Mouse (Mus musculus): ENCODE results near the gene Entpd8. TPM values are rescaled to one million over a fixed set of nuclear protein-coding genes. Genes with fewer than 3 reads are reported as not detected.

Gene Entpd8
- polyA plus RNA-seq, 1 experiment from 2014 or later: 0.13 TPM

DNA sequence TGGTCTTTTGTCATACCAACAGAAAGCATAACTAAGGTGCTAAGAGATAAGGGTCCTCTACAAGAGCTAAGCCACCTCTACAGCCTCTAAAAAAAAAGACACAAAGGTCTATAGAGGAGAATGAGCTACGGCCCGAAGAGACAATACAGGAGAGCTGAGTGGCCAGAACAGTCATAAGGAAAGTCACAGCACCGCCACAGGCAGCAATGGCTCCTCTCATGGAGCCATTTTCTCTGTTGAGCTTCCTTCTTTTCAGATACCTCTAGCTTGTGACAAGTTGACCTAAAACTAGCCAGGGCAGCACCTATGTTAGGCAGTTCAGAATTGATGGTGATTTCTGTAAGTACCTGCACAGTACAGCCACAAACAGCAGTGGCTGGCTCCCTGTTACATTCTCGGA is 13.6 kb upstream of the Entpd8 start:
- 75% methylated on average over 4 of the region's 4 CpGs for WGBS
- H3K4me1 ChIP-seq: no peaks in the 10 kb centered on the region
- H3K9me3 ChIP-seq: no peaks in the 10 kb centered on the region
- H3K27me3 ChIP-seq (ENCODE audit: insufficient read depth, poor library complexity, severe bottlenecking): no peaks in the 10 kb centered on the region
- no peak overlapping the region for H3K27ac ChIP-seq
- H3K36me3 ChIP-seq: peaks cover 12% of the 10 kb centered on the region; the same call in 1 of the 2 replicates
- no peak overlapping the region for H3K4me3 ChIP-seq
- no peak for DNase-seq (ENCODE audit: low spot score)

DNA sequence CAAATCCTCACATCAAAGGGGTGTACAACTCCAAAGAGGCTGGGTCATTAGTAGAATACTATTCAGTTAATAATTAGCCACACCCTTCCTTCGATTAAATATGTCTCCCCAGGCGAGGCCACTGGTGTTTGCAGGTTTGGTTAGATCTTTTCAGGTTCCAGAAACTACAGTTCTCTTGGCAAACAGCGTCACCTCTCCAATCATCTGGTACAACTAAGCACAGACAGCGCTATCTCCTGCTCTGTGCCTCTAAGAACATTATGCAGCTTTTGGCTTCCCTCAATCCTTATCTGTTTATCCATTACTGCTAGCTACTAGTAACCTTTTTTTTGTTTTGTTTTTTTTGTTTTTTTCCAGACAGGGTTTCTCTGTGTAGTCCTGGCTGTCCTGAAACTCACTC is 10.6 kb upstream of the Entpd8 start:
- 74% methylated on average over 4 of the region's 4 CpGs for WGBS
- Histone ChIP-seq H3K9me3 (no peaks in the 10 kb centered on the region), H3K4me3 (no peak overlapping the region), H3K27ac (no peak overlapping the region), H3K36me3 (no peaks in the 10 kb centered on the region), H3K27me3 (ENCODE audit: insufficient read depth, poor library complexity, severe bottlenecking) (no peaks in the 10 kb centered on the region), H3K4me1 (no peaks in the 10 kb centered on the region)
- DNase-seq (ENCODE audit: low spot score): no peak

DNA sequence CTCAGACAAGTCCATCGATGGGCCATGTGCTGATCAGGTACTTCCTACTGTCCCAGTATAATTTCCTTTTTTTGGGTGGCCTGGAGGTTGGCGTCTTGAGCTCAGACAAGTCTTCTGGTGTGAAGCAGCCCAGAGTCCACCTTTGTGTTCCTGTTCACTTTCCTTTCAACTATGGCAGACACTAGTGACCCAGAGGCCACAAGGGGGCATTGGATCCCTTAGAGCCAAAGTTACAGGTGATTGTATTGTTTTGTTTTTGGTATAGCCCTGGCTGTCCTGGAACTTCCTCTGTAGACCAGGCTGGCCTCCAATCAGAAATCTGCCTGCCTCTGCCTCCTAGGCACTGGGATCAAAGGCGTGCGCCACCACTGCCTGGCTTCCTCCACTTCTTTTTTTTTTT is 7.7 kb upstream of the Entpd8 start:
- no peaks in the 10 kb centered on the region for H3K27me3 ChIP-seq (ENCODE audit: insufficient read depth, poor library complexity, severe bottlenecking)
- no peak overlapping the region for H3K4me3 ChIP-seq
- H3K36me3 ChIP-seq: no peaks in the 10 kb centered on the region
- no peak overlapping the region for H3K27ac ChIP-seq
- no peaks in the 10 kb centered on the region for H3K9me3 ChIP-seq
- H3K4me1 ChIP-seq: no peaks in the 10 kb centered on the region
- DNase-seq (ENCODE audit: low spot score): no peak
- 87% methylated on average over 4 of the region's 4 CpGs for WGBS

DNA sequence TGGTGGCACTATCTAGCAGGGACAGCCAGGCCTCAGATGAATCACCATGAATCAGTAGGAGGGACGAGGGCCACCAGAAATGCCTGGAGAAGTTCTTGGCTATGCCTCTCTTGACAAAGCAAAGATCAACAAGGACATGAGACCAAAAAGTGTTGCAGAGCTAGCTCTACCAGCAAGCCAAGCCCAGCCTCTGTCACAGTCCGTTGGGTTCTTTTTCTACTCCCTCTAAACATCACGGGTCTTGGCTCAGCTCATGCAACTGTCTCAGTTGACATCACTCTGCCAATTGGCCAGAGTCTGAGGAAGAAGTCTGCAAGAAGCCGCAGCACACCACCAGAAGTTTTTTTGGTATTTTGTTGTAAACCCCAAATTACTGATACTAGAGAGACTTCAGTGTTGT is 4.6 kb upstream of the Entpd8 start:
- Histone ChIP-seq H3K36me3 (no peaks in the 10 kb centered on the region), H3K27me3 (ENCODE audit: insufficient read depth, poor library complexity, severe bottlenecking) (no peaks in the 10 kb centered on the region), H3K4me3 (no peak overlapping the region), H3K9me3 (no peaks in the 10 kb centered on the region), H3K4me1 (no peaks in the 10 kb centered on the region), H3K27ac (no peak overlapping the region)
- no peak for DNase-seq (ENCODE audit: low spot score)
- 78% methylated on average over 4 of the region's 4 CpGs for WGBS

GRCm38 (mm10) chr2:25078967-25079366 is 1.1 kb upstream of the Entpd8 start:
- Histone ChIP-seq H3K27me3 (ENCODE audit: insufficient read depth, poor library complexity, severe bottlenecking) (peaks cover 3% of the 10 kb centered on the region; the same call in 1 of the 2 replicates), H3K27ac (no peak overlapping the region), H3K36me3 (no peaks in the 10 kb centered on the region), H3K4me3 (no peak overlapping the region), H3K9me3 (no peaks in the 10 kb centered on the region), H3K4me1 (no peaks in the 10 kb centered on the region)
- WGBS: 73% methylated on average over 1 of the region's 1 CpGs
- no peak for DNase-seq (ENCODE audit: low spot score)

DNA sequence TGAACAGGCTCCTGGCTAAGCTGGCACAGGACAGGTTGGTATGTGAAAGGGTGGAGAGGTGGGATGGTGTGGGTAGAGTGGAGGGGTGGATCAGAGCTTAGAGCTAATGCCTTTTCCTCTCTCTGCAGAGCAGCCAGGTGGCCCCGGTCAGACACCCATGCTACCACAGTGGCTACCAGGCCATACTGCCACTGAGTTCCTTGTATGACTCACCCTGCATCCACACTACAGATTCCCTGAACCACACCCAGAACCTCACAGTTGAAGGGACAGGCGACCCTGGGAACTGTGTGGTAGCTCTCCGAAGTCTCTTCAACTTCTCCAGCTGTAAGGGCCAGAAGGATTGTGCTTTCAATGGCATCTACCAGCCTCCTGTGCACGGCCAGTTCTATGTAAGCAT is 3.6 kb downstream of the Entpd8 start:
- DNase-seq (ENCODE audit: low spot score): no peak
- WGBS: 78% methylated on average over 4 of the region's 4 CpGs

DNA sequence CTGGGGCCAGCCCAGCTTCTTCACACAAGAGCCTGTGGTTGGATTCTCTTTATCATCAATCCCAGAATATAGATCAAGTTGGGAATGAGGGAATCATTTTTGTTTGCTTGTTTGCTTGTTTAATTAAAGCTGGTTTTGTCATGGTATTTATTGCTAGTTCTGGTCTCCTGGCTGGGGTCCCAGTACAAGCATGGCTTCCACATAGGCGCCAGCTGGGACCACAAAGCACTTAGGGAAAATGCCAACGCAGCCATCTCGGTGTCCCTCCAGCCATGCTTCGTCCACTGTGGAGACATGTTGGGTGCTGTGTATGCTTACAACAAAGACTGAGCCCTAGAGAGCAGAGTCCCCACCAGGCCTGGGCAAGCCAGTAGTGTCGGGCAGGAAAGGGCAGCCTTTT is 5.5 kb downstream of the Entpd8 start:
- no peaks in the 10 kb centered on the region for H3K9me3 ChIP-seq
- H3K27me3 ChIP-seq (ENCODE audit: insufficient read depth, poor library complexity, severe bottlenecking): peaks cover 7% of the 10 kb centered on the region
- H3K4me1 ChIP-seq: no peaks in the 10 kb centered on the region
- H3K4me3 ChIP-seq: no peak overlapping the region
- no peaks in the 10 kb centered on the region for H3K36me3 ChIP-seq
- 86% methylated on average over 5 of the region's 5 CpGs for WGBS
- DNase-seq (ENCODE audit: low spot score): no peak
- no peak overlapping the region for H3K27ac ChIP-seq

More for the DNA sequence above, 3.6 kb downstream of the Entpd8 start:
- peaks cover 7% of the 10 kb centered on the region for H3K27me3 ChIP-seq (ENCODE audit: insufficient read depth, poor library complexity, severe bottlenecking)
- no peaks in the 10 kb centered on the region for H3K4me1 ChIP-seq
- H3K27ac ChIP-seq: no peak overlapping the region
- no peaks in the 10 kb centered on the region for H3K9me3 ChIP-seq
- H3K4me3 ChIP-seq: no peak overlapping the region
- no peaks in the 10 kb centered on the region for H3K36me3 ChIP-seq

DNA sequence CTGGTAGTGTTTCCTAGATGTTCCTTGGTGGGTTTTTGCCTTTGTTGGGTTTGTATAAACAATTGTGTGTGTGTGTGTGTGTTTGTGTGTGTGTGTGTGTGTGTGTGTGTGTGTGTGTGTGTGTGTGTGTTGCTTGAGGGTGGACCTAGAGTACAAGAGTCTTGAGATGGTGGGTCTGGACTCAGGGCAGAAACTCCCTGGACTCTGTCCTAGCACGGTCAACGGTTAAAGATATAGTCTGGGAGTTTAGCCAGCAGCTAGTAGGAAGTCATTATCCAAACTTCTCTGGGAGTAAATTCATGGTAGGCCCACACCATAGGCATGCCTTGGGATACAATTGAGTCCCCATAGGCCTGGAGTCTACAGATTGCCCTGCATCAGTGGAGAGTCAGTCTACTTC is 7.7 kb downstream of the Entpd8 start:
- no peak overlapping the region for H3K27ac ChIP-seq
- H3K36me3 ChIP-seq: no peaks in the 10 kb centered on the region
- H3K9me3 ChIP-seq: no peaks in the 10 kb centered on the region
- no peak for DNase-seq (ENCODE audit: low spot score)
- H3K27me3 ChIP-seq (ENCODE audit: insufficient read depth, poor library complexity, severe bottlenecking): peaks cover 17% of the 10 kb centered on the region
- no peak overlapping the region for H3K4me3 ChIP-seq
- H3K4me1 ChIP-seq: no peaks in the 10 kb centered on the region
- 97% methylated on average over 2 of the region's 2 CpGs for WGBS

DNA sequence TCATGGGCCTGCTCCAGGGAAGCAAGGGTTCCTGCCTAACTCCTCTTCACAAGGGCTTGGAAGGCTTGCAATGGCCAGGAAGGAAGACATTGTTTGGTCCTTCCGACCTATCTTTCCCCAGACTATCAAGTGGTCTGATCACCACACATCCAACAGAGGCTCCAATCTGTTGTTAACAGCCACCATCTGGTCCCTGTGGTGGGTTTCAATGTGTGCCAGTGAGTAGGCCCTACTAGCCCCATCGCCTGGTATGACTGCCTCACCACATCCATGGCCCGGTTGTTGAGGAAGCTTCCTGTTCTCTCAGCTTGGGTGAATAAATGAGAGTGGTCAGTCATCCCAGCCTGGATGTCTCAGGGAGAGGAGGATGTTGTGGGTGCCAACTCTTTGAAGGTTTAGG is 8.5 kb downstream of the Entpd8 start:
- peaks cover 24% of the 10 kb centered on the region for H3K27me3 ChIP-seq (ENCODE audit: insufficient read depth, poor library complexity, severe bottlenecking)
- no peaks in the 10 kb centered on the region for H3K36me3 ChIP-seq
- no peaks in the 10 kb centered on the region for H3K9me3 ChIP-seq
- H3K4me1 ChIP-seq: no peaks in the 10 kb centered on the region
- no peak for DNase-seq (ENCODE audit: low spot score)
- WGBS: 74% methylated on average over 3 of the region's 3 CpGs
- no peak overlapping the region for H3K4me3 ChIP-seq
- no peak overlapping the region for H3K27ac ChIP-seq

GRCm38 (mm10) chr2:25094785-25095108 is 14.6 kb downstream of the Entpd8 start:
- 39% methylated on average over 17 of the region's 17 CpGs for WGBS
- no peaks in the 10 kb centered on the region for H3K9me3 ChIP-seq
- H3K4me1 ChIP-seq: peaks cover 9% of the 10 kb centered on the region
- peak overlapping the region; percentile 42 for H3K4me3 ChIP-seq
- no peaks in the 10 kb centered on the region for H3K36me3 ChIP-seq
- no peak overlapping the region for H3K27ac ChIP-seq
- DNase-seq (ENCODE audit: low spot score): no peak
- H3K27me3 ChIP-seq (ENCODE audit: insufficient read depth, poor library complexity, severe bottlenecking): peaks cover 61% of the 10 kb centered on the region

- H3K4me3 ChIP-seq: peak within 1 kb of the TSS; percentile 42
- peak; percentile 84 for DNase-seq (ENCODE audit: low spot score)
- H3K9me3 ChIP-seq: no peaks in the 10 kb centered on the region
- 41% methylated on average over 28 of the region's 28 CpGs for WGBS
- no peaks in the 10 kb centered on the region for H3K36me3 ChIP-seq
- peaks cover 61% of the 10 kb centered on the region for H3K27me3 ChIP-seq (ENCODE audit: insufficient read depth, poor library complexity, severe bottlenecking)
- no peak within 1 kb of the TSS for H3K27ac ChIP-seq
- H3K4me1 ChIP-seq: peaks cover 9% of the 10 kb centered on the region
These were observed 15.2 kb downstream of the Entpd8 start, which contains the start of gene Noxa1 for GRCm38 (mm10) chr2:25095109-25095850. Gene Noxa1, minus strand, starts transcription at chr2:25095149.

DNA sequence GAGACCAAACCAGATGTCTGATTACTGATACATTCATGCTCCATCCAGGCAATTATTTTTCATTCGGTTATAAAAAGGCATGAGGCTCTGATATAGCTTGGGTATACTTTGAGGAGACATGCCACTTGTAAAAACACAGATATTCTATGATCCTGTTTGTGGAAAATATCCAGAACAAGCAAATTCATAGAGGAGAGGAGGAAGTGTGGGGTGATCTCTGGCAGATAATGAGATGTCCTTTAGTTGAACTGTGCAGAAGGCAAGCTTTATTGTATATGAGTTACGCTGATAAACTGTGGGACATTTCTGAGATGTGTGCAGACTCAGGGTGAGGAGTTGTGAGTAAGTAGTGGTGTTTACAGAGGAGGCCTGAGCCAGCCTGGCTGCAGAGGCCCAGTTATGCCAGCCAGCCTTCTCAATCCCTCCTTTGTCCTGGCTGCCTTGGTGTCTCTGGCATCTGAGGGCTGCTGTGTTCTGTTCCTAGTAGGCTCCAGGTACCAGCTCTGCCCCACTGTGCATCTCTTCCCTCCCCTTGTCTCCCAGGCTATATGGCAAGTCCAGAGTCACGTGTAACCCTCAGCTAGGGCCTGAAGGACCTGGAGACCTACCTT is 18.0 kb downstream of the Entpd8 start:
- 60% methylated on average over 3 of the region's 3 CpGs for WGBS
- Histone ChIP-seq H3K27ac (no peak overlapping the region), H3K4me3 (no peak overlapping the region), H3K4me1 (peaks cover 9% of the 10 kb centered on the region), H3K36me3 (no peaks in the 10 kb centered on the region), H3K9me3 (no peaks in the 10 kb centered on the region), H3K27me3 (ENCODE audit: insufficient read depth, poor library complexity, severe bottlenecking) (peaks cover 49% of the 10 kb centered on the region)
- DNase-seq (ENCODE audit: low spot score): no peak

- 51% methylated on average over 5 of the region's 5 CpGs for WGBS
- peaks cover 9% of the 10 kb centered on the region for H3K4me1 ChIP-seq
- H3K36me3 ChIP-seq: no peaks in the 10 kb centered on the region
- H3K27me3 ChIP-seq (ENCODE audit: insufficient read depth, poor library complexity, severe bottlenecking): peaks cover 44% of the 10 kb centered on the region
- peak; percentile 81 for DNase-seq (ENCODE audit: low spot score)
- H3K9me3 ChIP-seq: no peaks in the 10 kb centered on the region
- H3K4me3 ChIP-seq: no peak overlapping the region
- H3K27ac ChIP-seq: no peak overlapping the region
These were observed 18.9 kb downstream of the Entpd8 start for GRCm38 (mm10) chr2:25098956-25099355.
